Mouse (Mus musculus) limb, embryonic 14.5 days (tissue): ENCODE measurements around the gene Gpr19. TPM values are rescaled to one million over a fixed set of nuclear protein-coding genes. Genes with fewer than 3 reads are reported as not detected.

Experiments
- ATAC-seq: fragments of 200-750 bp; cut with Nextera tagmentation; 2 replicates; pipeline ENCODE4 v1.8.0; 2017; ENCODE audit warnings: low read depth, moderate number of reproducible peaks, moderate TSS enrichment; ENCODE audit not compliant: low FRiP score
- DNase-seq: peaks from one replicate; pipeline ENCODE4 v3.0.0-alpha.2; 2015; ENCODE audit warnings: low spot score
- H3K27ac ChIP-seq: fragments of 300-500 bp; sonication (generic); replicated peaks from 2 replicates; pipeline ENCODE4 v1.5.1; 2014; ENCODE audit warnings: low read depth, mild to moderate bottlenecking, low read length, moderate library complexity, mixed read lengths
- H3K27me3 ChIP-seq: fragments of 300-500 bp; sonication (generic); 2 replicates; pipeline ENCODE4 v1.6.1; 2014; ENCODE audit warnings: low read length, mixed read lengths; ENCODE audit not compliant: control insufficient read depth, insufficient read depth
- H3K36me3 ChIP-seq: fragments of 300-500 bp; sonication (generic); 2 replicates; pipeline ENCODE4 v1.6.1; 2014; ENCODE audit warnings: mild to moderate bottlenecking, low read length, moderate library complexity, mixed read lengths; ENCODE audit not compliant: control insufficient read depth, insufficient read depth
- H3K4me1 ChIP-seq: fragments of 300-500 bp; sonication (generic); 2 replicates; pipeline ENCODE4 v1.6.1; 2014; ENCODE audit warnings: antibody characterized with exemption, low read length, mixed read lengths; ENCODE audit not compliant: control insufficient read depth, insufficient read depth
- H3K4me2 ChIP-seq: fragments of 300-500 bp; sonication (generic); replicated peaks from 2 replicates; pipeline ENCODE4 v1.6.1; 2014; ENCODE audit warnings: low read depth, mild to moderate bottlenecking, low read length, moderate library complexity; ENCODE audit not compliant: severe bottlenecking
- H3K4me3 ChIP-seq: fragments of 300-500 bp; sonication (generic); replicated peaks from 2 replicates; pipeline ENCODE4 v1.5.1; 2014; ENCODE audit warnings: low read length
- H3K9ac ChIP-seq: fragments of 300-500 bp; sonication (generic); 2 replicates; pipeline ENCODE4 v1.6.1; 2014; ENCODE audit warnings: mild to moderate bottlenecking, low read depth, low read length, moderate library complexity; ENCODE audit not compliant: severe bottlenecking
- H3K9me3 ChIP-seq: fragments of 300-500 bp; sonication (generic); 2 replicates; pipeline ENCODE4 v1.6.1; 2016; ENCODE audit warnings: low read length; ENCODE audit not compliant: control insufficient read depth
- POLR2A ChIP-seq: fragments of 200-500 bp; IDR thresholded peaks from 2 replicates; pipeline ENCODE4 v1.8.0; 2012; ENCODE audit warnings: inconsistent platforms, mild to moderate bottlenecking, moderate library complexity, borderline replicate concordance; ENCODE audit not compliant: insufficient read depth, insufficient read length; ENCODE audit errors: extremely low read depth
- WGBS: fragments of 180-500 bp; shearing (Covaris S2); extraction: QIAGEN DNeasy Blood & Tissue Kit; methylation state at CpG from one replicate; pipeline ENCODE4 v1.1.7; 2014; 5-methylcytosine and 5-hydroxymethylcytosine counted together
- polyA plus RNA-seq, 2 experiments: library from polyadenylated mRNA; depleted of rRNA in 1 of 2; stranded (reverse) in 1 of 2; unstranded in 1 of 2; fragments of >200 nt; fragmentation: Nextera tagmentation in 1 of 2; extraction: Ambion mirVana in 1 of 2; gene quantifications; 2 replicates each; pipeline versions ENCODE4 v1.2.1 to v1.2.3; 2012 to 2014

Gene Gpr19
- polyA plus RNA-seq, 2 experiments: 7.9 to 8.9 TPM

DNA sequence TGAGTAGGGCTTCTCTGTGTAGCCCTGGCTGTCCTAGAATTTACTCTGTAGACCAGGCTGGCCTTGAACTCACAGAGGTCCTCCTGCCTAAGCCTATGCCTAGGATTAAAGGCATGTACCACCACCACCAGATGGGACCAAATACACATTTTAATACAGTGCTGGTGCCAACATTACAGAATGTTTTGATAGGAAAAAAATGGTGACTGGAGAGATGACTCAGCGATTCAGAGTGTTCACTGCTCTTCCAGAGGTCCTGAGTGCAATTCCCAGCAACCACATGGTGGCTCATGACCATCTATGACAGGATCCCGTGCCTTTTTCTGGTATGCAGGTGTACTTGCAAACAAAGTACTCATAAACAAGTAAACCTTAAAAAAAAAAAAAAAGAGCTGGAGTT, 48.9 kb downstream of the Gpr19 start:
- no peak overlapping the region for H3K4me2 ChIP-seq
- no peaks in the 10 kb centered on the region for H3K9me3 ChIP-seq
- H3K27ac ChIP-seq: no peak overlapping the region
- no peak for DNase-seq
- H3K9ac ChIP-seq: no peak overlapping the region
- TF ChIP-seq POLR2A: no peak
- WGBS: 76% methylated on average over 2 of the region's 2 CpGs
- H3K36me3 ChIP-seq: peaks cover 3% of the 10 kb centered on the region; the same call in 1 of the 2 replicates
- no peaks in the 10 kb centered on the region for H3K27me3 ChIP-seq
- no peak overlapping the region for H3K4me3 ChIP-seq
- H3K4me1 ChIP-seq: no peaks in the 10 kb centered on the region
- ATAC-seq: no peak

GRCm38 (mm10) chr6:134848197-134848890, 50.0 kb downstream of the Gpr19 start:
- 84% methylated on average over 5 of the region's 5 CpGs for WGBS
- DNase-seq (no peak), ATAC-seq (no peak)
- Histone ChIP-seq H3K9me3 (no peaks in the 10 kb centered on the region), H3K4me2 (no peak overlapping the region), H3K27ac (no peak overlapping the region), H3K4me1 (no peaks in the 10 kb centered on the region), H3K27me3 (no peaks in the 10 kb centered on the region), H3K9ac (no peak overlapping the region), H3K4me3 (no peak overlapping the region), H3K36me3 (peaks cover 3% of the 10 kb centered on the region; the same call in 1 of the 2 replicates)
- TF ChIP-seq POLR2A: no peak

DNA sequence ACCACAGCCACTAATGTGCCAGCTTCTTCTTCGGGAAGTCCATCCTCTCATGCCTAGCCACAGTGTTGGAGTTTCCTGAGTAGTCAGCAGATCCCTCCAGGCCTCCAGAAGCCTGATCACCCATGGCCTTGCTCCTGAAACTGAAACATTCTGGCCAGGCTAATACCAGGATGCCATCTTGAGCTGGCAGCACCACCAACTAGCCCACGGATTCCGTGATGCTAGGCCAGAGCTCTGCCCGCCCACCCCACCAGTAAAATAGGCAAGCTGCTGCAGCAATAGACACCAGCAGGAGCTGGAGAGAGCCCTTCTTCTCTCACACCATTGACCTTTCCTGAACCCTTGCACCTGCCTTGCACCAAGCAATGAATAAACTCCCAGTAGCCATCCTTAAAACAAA, 50.8 kb downstream of the Gpr19 start:
- DNase-seq (no peak), ATAC-seq (no peak)
- no peak overlapping the region for H3K27ac ChIP-seq
- no peak overlapping the region for H3K9ac ChIP-seq
- no peak overlapping the region for H3K4me2 ChIP-seq
- H3K9me3 ChIP-seq: no peaks in the 10 kb centered on the region
- H3K4me1 ChIP-seq: no peaks in the 10 kb centered on the region
- TF ChIP-seq POLR2A: no peak
- H3K4me3 ChIP-seq: no peak overlapping the region
- H3K27me3 ChIP-seq: no peaks in the 10 kb centered on the region
- peaks cover 3% of the 10 kb centered on the region; the same call in 1 of the 2 replicates for H3K36me3 ChIP-seq
- WGBS: 88% methylated on average over 4 of the region's 4 CpGs

GRCm38 (mm10) chr6:134846308-134846707, 52.1 kb downstream of the Gpr19 start:
- 81% methylated on average over 6 of the region's 6 CpGs for WGBS
- no peak overlapping the region for H3K27ac ChIP-seq
- no peak overlapping the region for H3K4me3 ChIP-seq
- H3K9me3 ChIP-seq: no peaks in the 10 kb centered on the region
- H3K9ac ChIP-seq: no peak overlapping the region
- no peaks in the 10 kb centered on the region for H3K4me1 ChIP-seq
- no peaks in the 10 kb centered on the region for H3K27me3 ChIP-seq
- no peak overlapping the region for H3K4me2 ChIP-seq
- ATAC-seq: no peak
- H3K36me3 ChIP-seq: peaks cover 3% of the 10 kb centered on the region; the same call in 1 of the 2 replicates
- TF ChIP-seq POLR2A: no peak
- DNase-seq: no peak

GRCm38 (mm10) chr6:134845726-134846125, 52.7 kb downstream of the Gpr19 start:
- H3K27me3 ChIP-seq: no peaks in the 10 kb centered on the region
- no peak overlapping the region for H3K27ac ChIP-seq
- no peak overlapping the region for H3K4me3 ChIP-seq
- H3K36me3 ChIP-seq: no peaks in the 10 kb centered on the region; the same call in 1 of the 2 replicates
- H3K9me3 ChIP-seq: no peaks in the 10 kb centered on the region
- TF ChIP-seq POLR2A: no peak
- ATAC-seq (no peak), DNase-seq (no peak)
- H3K4me2 ChIP-seq: no peak overlapping the region
- no peaks in the 10 kb centered on the region for H3K4me1 ChIP-seq
- H3K9ac ChIP-seq: no peak overlapping the region
- WGBS: 72% methylated on average over 4 of the region's 4 CpGs
